Mouse (Mus musculus) left cerebral cortex, adult 11 months (tissue): ENCODE data around the gene Olfr1065.
"Not testable (repeated sequence)": the region's sequence is repeated elsewhere in the genome, so short reads cannot be mapped to it uniquely, and the experiment has no call there.

Experiments
- DNase-seq: peaks from one replicate; pipeline ENCODE4 v3.0.0; 2022; ENCODE audit warnings: low spot score

Olfr1065 gene

GRCm38 (mm10) chr2:86450491-86450890 lies at the start of gene Olfr1065:
TSS of gene Olfr1065 (minus strand) at chr2:86450591.
- DNase-seq, result not testable (repeated sequence)

GRCm38 (mm10) chr2:86487286-86487685 lies 36.9 kb upstream of the Olfr1065 start, which contains the start of gene Olfr228:
TSS of gene Olfr228 (minus strand) at chr2:86487386.
- DNase-seq, result no peak

- peak; percentile 7 for DNase-seq
Measured at GRCm38 (mm10) chr2:86464442-86465109, 14.2 kb upstream of the Olfr1065 start.

GRCm38 (mm10) chr2:86460434-86460833 lies 10.0 kb upstream of the Olfr1065 start:
- DNase-seq, result no peak

GRCm38 (mm10) chr2:86456169-86456568 lies 5.8 kb upstream of the Olfr1065 start, which contains the start of gene Olfr1066:
TSS of gene Olfr1066 (minus strand) at chr2:86456269.
- no peak for DNase-seq

- DNase-seq, result not testable (repeated sequence)
Measured at GRCm38 (mm10) chr2:86442101-86442500, 8.3 kb downstream of the Olfr1065 start.

GRCm38 (mm10) chr2:86428511-86428910 lies 21.9 kb downstream of the Olfr1065 start:
- not testable (repeated sequence) for DNase-seq

GRCm38 (mm10) chr2:86426649-86427048 lies 23.7 kb downstream of the Olfr1065 start, which contains the start of gene Olfr1062:
TSS of gene Olfr1062 (minus strand) at chr2:86426749.
- DNase-seq, result not testable (repeated sequence)

- no peak for DNase-seq
Measured at GRCm38 (mm10) chr2:86413950-86414349, 36.4 kb downstream of the Olfr1065 start, which contains the start of gene Olfr1061. TSS of gene Olfr1061 (minus strand) at chr2:86414050.

- no peak for DNase-seq
Measured at GRCm38 (mm10) chr2:86395114-86395513, 55.3 kb downstream of the Olfr1065 start.
